ENCODE assay signal across 14 mouse cellular contexts in the genomic region with DNA sequence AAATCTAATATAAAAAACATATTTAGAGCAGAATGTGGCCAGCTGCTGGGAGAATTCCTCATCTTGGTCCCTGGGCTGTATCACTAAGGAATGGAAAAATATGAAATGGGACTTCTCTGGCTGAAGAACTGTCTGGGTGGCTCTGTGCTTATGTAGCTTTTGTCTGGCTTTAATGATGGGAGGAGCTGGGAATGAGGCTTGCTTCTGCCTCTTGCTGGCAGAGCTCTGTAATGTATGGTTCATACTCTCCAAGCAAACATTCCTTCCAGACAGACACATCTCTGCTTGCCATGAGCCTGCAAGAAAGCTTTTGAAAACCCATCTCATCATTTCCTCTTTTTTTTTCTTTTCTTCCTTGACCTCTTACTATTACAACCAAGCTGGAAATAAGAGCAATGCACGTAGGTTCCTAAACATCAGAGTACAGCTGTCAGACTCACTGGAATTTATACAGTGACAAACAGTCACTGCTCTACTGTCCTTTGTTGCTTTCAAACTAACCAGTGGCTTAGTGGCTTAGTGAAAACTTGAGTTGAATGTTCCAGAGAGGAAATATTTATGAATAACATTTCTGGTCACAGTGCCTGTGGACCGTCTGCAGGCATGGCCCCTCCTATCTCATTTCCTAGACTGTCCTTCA.
A peak's percentile ranks its signal among the peaks of the same experiment; 100 is the strongest.
DNase-seq lines count a peak whose midpoint lies in the region; ATAC-seq lines count a peak whose summit lies in the region.
"Had no signal": no experiment of that assay in that cellular context is flagged by ENCODE, and none has a peak within 500 bp of the region (broad histone marks: within the 10 kb centered on the region; RNA-seq: fewer than 3 reads in every experiment).

No protein-coding gene starts in this region.

- H3K9me3 ChIP-seq in kidney, embryonic 14.5 days (ENCODE audit: control insufficient read depth, low read length) = no peaks in the 10 kb centered on the region
- H3K9me3 ChIP-seq in midbrain, embryonic 15.5 days = no peaks in the 10 kb centered on the region
- H3K9me3 ChIP-seq in midbrain, embryonic 13.5 days = no peaks in the 10 kb centered on the region
- no peaks in the 10 kb centered on the region for H3K9me3 ChIP-seq in intestine, embryonic 14.5 days (ENCODE audit: control insufficient read depth, low read length)
- no peaks in the 10 kb centered on the region for H3K9me3 ChIP-seq in stomach, embryonic 16.5 days (replicated peaks; ENCODE audit: control insufficient read depth, low read length)
- H3K9me3 ChIP-seq: heart, embryonic 10.5 days; hindbrain, embryonic 12.5 days; megakaryocyte, embryonic 14.5 days; neural tube, embryonic 12.5 days had no signal

- no peaks in the 10 kb centered on the region for H3K27me3 ChIP-seq in kidney, embryonic 14.5 days (ENCODE audit: control insufficient read depth, insufficient read depth, low read length)
- no peaks in the 10 kb centered on the region for H3K27me3 ChIP-seq in midbrain, embryonic 15.5 days (replicated peaks)
- no peaks in the 10 kb centered on the region for H3K27me3 ChIP-seq in midbrain, embryonic 13.5 days
- no peaks in the 10 kb centered on the region for H3K27me3 ChIP-seq in intestine, embryonic 14.5 days (replicated peaks; ENCODE audit: control insufficient read depth, insufficient read depth, low read length)
- H3K27me3 ChIP-seq in stomach, embryonic 16.5 days (ENCODE audit: control insufficient read depth, insufficient read depth, low read length) = no peaks in the 10 kb centered on the region
- H3K27me3 ChIP-seq: hindbrain, embryonic 12.5 days; megakaryocyte, embryonic 14.5 days; neural tube, embryonic 12.5 days; Patski had no signal

- H3K4me2 ChIP-seq in kidney, embryonic 14.5 days (replicated peaks; ENCODE audit: low read depth, low read length) = no peak overlapping the region
- no peak overlapping the region for H3K4me2 ChIP-seq in midbrain, embryonic 15.5 days
- no peak overlapping the region for H3K4me2 ChIP-seq in midbrain, embryonic 13.5 days (replicated peaks)
- H3K4me2 ChIP-seq in intestine, embryonic 14.5 days (ENCODE audit: low read length) = no peak overlapping the region
- no peak overlapping the region for H3K4me2 ChIP-seq in stomach, embryonic 16.5 days (ENCODE audit: low read depth, low read length)
- H3K4me2 ChIP-seq: hindbrain, embryonic 12.5 days; liver, embryonic 11.5 days; neural tube, embryonic 12.5 days had no signal

- no peaks in the 10 kb centered on the region for H3K4me1 ChIP-seq in kidney, embryonic 14.5 days (ENCODE audit: control insufficient read depth, insufficient read depth, low read length)
- no peaks in the 10 kb centered on the region for H3K4me1 ChIP-seq in midbrain, embryonic 15.5 days
- H3K4me1 ChIP-seq in midbrain, embryonic 13.5 days (replicated peaks) = no peaks in the 10 kb centered on the region
- H3K4me1 ChIP-seq in intestine, embryonic 14.5 days (replicated peaks; ENCODE audit: control insufficient read depth, insufficient read depth, low read length) = peaks cover 14% of the 10 kb centered on the region; the same call in 1 of the 2 replicates
- H3K4me1 ChIP-seq in stomach, embryonic 16.5 days (ENCODE audit: control insufficient read depth, insufficient read depth, low read length) = no peaks in the 10 kb centered on the region; the same call in 1 of the 2 replicates
- H3K4me1 ChIP-seq: heart, embryonic 10.5 days; hindbrain, embryonic 12.5 days; megakaryocyte, embryonic 14.5 days; neural tube, embryonic 12.5 days had no signal

- H3K4me3 ChIP-seq in kidney, embryonic 14.5 days (ENCODE audit: low read length) = no peak overlapping the region
- H3K4me3 ChIP-seq in midbrain, embryonic 15.5 days = no peak overlapping the region
- no peak overlapping the region for H3K4me3 ChIP-seq in midbrain, embryonic 13.5 days (replicated peaks)
- no peak overlapping the region for H3K4me3 ChIP-seq in intestine, embryonic 14.5 days (ENCODE audit: low read depth, low read length)
- H3K4me3 ChIP-seq in stomach, embryonic 16.5 days (replicated peaks; ENCODE audit: low read length) = no peak overlapping the region
- H3K4me3 ChIP-seq: heart, embryonic 10.5 days; hindbrain, embryonic 12.5 days; left cerebral cortex, adult 2 months; megakaryocyte, embryonic 14.5 days; neural tube, embryonic 12.5 days had no signal

- peak overlapping the region; percentile 7; the same call in 1 of the 2 replicates for H3K27ac ChIP-seq in kidney, embryonic 14.5 days (ENCODE audit: low read depth, low read length)
- peak overlapping the region; percentile 6; the same call in 1 of the 2 replicates for H3K27ac ChIP-seq in midbrain, embryonic 15.5 days
- no peak overlapping the region; the same call in 1 of the 2 replicates for H3K27ac ChIP-seq in midbrain, embryonic 13.5 days
- H3K27ac ChIP-seq in intestine, embryonic 14.5 days (ENCODE audit: low read depth) = peak overlapping the region; percentile 64; the same call in 1 of the 2 replicates
- H3K27ac ChIP-seq in stomach, embryonic 16.5 days (ENCODE audit: low read length) = peak overlapping the region; percentile 25
- H3K27ac ChIP-seq: heart, embryonic 10.5 days; left cerebral cortex, adult 2 months; neural tube, embryonic 12.5 days had no signal

- H3K36me3 ChIP-seq in kidney, embryonic 14.5 days (ENCODE audit: control insufficient read depth, insufficient read depth, low read length) = no peaks in the 10 kb centered on the region
- H3K36me3 ChIP-seq in midbrain, embryonic 15.5 days (replicated peaks) = no peaks in the 10 kb centered on the region
- H3K36me3 ChIP-seq in midbrain, embryonic 13.5 days = 0 out of 2 replicates have a peak, but pooled peaks cover 2% of the 10 kb centered on the region
- no peaks in the 10 kb centered on the region for H3K36me3 ChIP-seq in intestine, embryonic 14.5 days (ENCODE audit: control insufficient read depth, insufficient read depth, low read length)
- no peaks in the 10 kb centered on the region for H3K36me3 ChIP-seq in stomach, embryonic 16.5 days (ENCODE audit: control insufficient read depth, insufficient read depth, low read length)
- H3K36me3 ChIP-seq: heart, embryonic 10.5 days; neural tube, embryonic 12.5 days had no signal

- H3K9ac ChIP-seq in kidney, embryonic 14.5 days (ENCODE audit: low read depth, low read length) = no peak overlapping the region
- H3K9ac ChIP-seq in midbrain, embryonic 15.5 days = no peak overlapping the region
- H3K9ac ChIP-seq in midbrain, embryonic 13.5 days (replicated peaks) = no peak overlapping the region
- H3K9ac ChIP-seq in intestine, embryonic 14.5 days (ENCODE audit: low read length) = no peak overlapping the region
- H3K9ac ChIP-seq in stomach, embryonic 16.5 days (ENCODE audit: low read length) = no peak overlapping the region
- H3K9ac ChIP-seq: hindbrain, embryonic 12.5 days; neural tube, embryonic 12.5 days had no signal

- no peak for DNase-seq in kidney, postnatal 10 days
- DNase-seq in intestine, embryonic 14.5 days (ENCODE audit: low spot score) = no peak
- no peak for DNase-seq in cerebellum, postnatal 25 days

- 46% methylated on average over 2 of the region's 2 CpGs for WGBS in kidney, embryonic 14.5 days
- WGBS in midbrain, embryonic 15.5 days = 64% methylated on average over 2 of the region's 2 CpGs
- WGBS in midbrain, embryonic 13.5 days = 68% methylated on average over 2 of the region's 2 CpGs
- WGBS in intestine, embryonic 14.5 days = 24% methylated on average over 2 of the region's 2 CpGs
- WGBS in stomach, embryonic 16.5 days = 23% methylated on average over 2 of the region's 2 CpGs

- no peak for ATAC-seq in kidney, embryonic 14.5 days (ENCODE audit: low FRiP score, low TSS enrichment)
- ATAC-seq in midbrain, embryonic 15.5 days (replicated peaks) = no peak
- no peak for ATAC-seq in midbrain, embryonic 13.5 days
- ATAC-seq in intestine, embryonic 14.5 days (replicated peaks; ENCODE audit: low FRiP score, low TSS enrichment, low read depth) = no peak
- ATAC-seq in stomach, embryonic 16.5 days (ENCODE audit: insufficient read depth, low FRiP score) = peak; percentile 64
- ATAC-seq: Patski had no signal
